Mouse (Mus musculus) myocyte (in vitro differentiated cells): ENCODE measurements around the gene Sdf4.

Source experiments
- E2F4 ChIP-seq: IDR thresholded peaks from one replicate; pipeline ENCODE4 v1.6.1; 2011; ENCODE audit warnings: mild to moderate bottlenecking, control low read depth, moderate library complexity; ENCODE audit not compliant: insufficient read depth
- MAX ChIP-seq: IDR thresholded peaks from one replicate; pipeline ENCODE4 v1.6.1; 2011; ENCODE audit warnings: low read depth, mild to moderate bottlenecking, control low read depth
- MYOD1 ChIP-seq, 3 experiments: IDR thresholded peaks; one replicate each; pipeline ENCODE4 v1.6.1; 2011; ENCODE audit warnings: control low read depth in 2 of 3, low read depth in 2 of 3, mild to moderate bottlenecking in 2 of 3, moderate library complexity in 1 of 3; ENCODE audit not compliant: insufficient read length in 2 of 3, control insufficient read depth in 1 of 3
- MYOG ChIP-seq, 3 experiments: IDR thresholded peaks; one replicate each; pipeline ENCODE4 v1.6.1; 2011; ENCODE audit warnings: control low read depth in 2 of 3, low read depth in 2 of 3, mild to moderate bottlenecking in 2 of 3; ENCODE audit not compliant: insufficient read length in 2 of 3, control insufficient read depth in 1 of 3, insufficient read depth in 1 of 3
- POLR2A ChIP-seq: IDR thresholded peaks from one replicate; pipeline ENCODE4 v1.6.1; 2011; ENCODE audit warnings: low read depth, mild to moderate bottlenecking, control low read depth, moderate library complexity; ENCODE audit not compliant: insufficient read length
- POLR2AphosphoS2 ChIP-seq: IDR thresholded peaks from one replicate; pipeline ENCODE4 v1.6.1; 2011; ENCODE audit warnings: low read depth, control low read depth; ENCODE audit not compliant: insufficient read length
- TCF12 ChIP-seq: IDR thresholded peaks from one replicate; pipeline ENCODE4 v1.6.1; 2011; ENCODE audit warnings: mild to moderate bottlenecking, control low read depth; ENCODE audit not compliant: poor library complexity, insufficient read depth, severe bottlenecking
- TCF3 ChIP-seq: IDR thresholded peaks from one replicate; pipeline ENCODE4 v1.6.1; 2011; ENCODE audit warnings: low read depth, control low read depth; ENCODE audit not compliant: insufficient read length
- USF1 ChIP-seq: IDR thresholded peaks from one replicate; pipeline ENCODE4 v1.6.1; 2011; ENCODE audit warnings: low read depth, mild to moderate bottlenecking, control low read depth, moderate library complexity

GRCm38 (mm10) chr4:155993606-155994005, 934 bp downstream of the Sdf4 start:
- TF ChIP-seq POLR2A (no peak), MYOD1 (IDR thresholded peaks at IDR 0.05; ENCODE audit: control insufficient read depth in 1 of 3, insufficient read length in 2 of 3, low read depth in 2 of 3) (no peak), TCF12 (no peak), E2F4 (no peak), MAX (no peak), TCF3 (no peak), USF1 (no peak), MYOG (IDR thresholded peaks at IDR 0.05; ENCODE audit: control insufficient read depth in 1 of 3, insufficient read depth in 1 of 3, insufficient read length in 2 of 3, low read depth in 2 of 3) (no peak), POLR2AphosphoS2 (no peak)
